Mouse (Mus musculus): Measurements from ENCODE around the gene Bola1.
A peak's percentile ranks its signal among the peaks of the same experiment; 100 is the strongest.

Bola1 gene

GRCm38 (mm10) chr3:96151836-96152235 is 67.7 kb downstream of the Bola1 start:
- DNase-seq (ENCODE audit: low spot score): no peak

- DNase-seq (ENCODE audit: low spot score): peak; percentile 37
Measured at GRCm38 (mm10) chr3:96147950-96148349, 71.6 kb downstream of the Bola1 start.
